Mouse (Mus musculus): ENCODE data around the gene Itsn1. TPM values are rescaled to one million over a fixed set of nuclear protein-coding genes. Genes with fewer than 3 reads are reported as not detected.
A peak's percentile ranks its signal among the peaks of the same experiment; 100 is the strongest.

The Itsn1 gene
- total and polyA plus RNA-seq, 2 experiments from 2014 or later: 11.9 to 64.7 TPM

GRCm38 (mm10) chr16:91837558-91838041 is 108.5 kb downstream of the Itsn1 start:
- no peak overlapping the region for H3K9ac ChIP-seq (replicated peaks; ENCODE audit: low read depth, low read length)
- DNase-seq (ENCODE audit: low spot score): no peak
- no peak for ATAC-seq (ENCODE audit: insufficient read depth, low read depth)
- no peaks in the 10 kb centered on the region for H3K9me3 ChIP-seq (replicated peaks; ENCODE audit: control insufficient read depth, low read length)
- H3K4me2 ChIP-seq (ENCODE audit: low read depth, low read length): no peak overlapping the region
- peaks cover 16% of the 10 kb centered on the region; the same call in 1 of the 2 replicates for H3K4me1 ChIP-seq (ENCODE audit: control insufficient read depth, insufficient read depth)
- 95% methylated on average over 4 of the region's 4 CpGs for WGBS
- H3K27me3 ChIP-seq (ENCODE audit: control insufficient read depth, insufficient read depth, low read length): no peaks in the 10 kb centered on the region
- H3K4me3 ChIP-seq (ENCODE audit: low read depth, low read length): no peak overlapping the region
- peaks cover 12% of the 10 kb centered on the region; the same call in 1 of the 2 replicates for H3K36me3 ChIP-seq (replicated peaks; ENCODE audit: control insufficient read depth, insufficient read depth, low read length)
- no peak overlapping the region for H3K27ac ChIP-seq (ENCODE audit: low read depth)
- TF ChIP-seq CTCF (IDR thresholded peaks at IDR 0.05; ENCODE audit: low read depth) (no peak), EP300 (IDR thresholded peaks at IDR 0.05; ENCODE audit: low read depth) (no peak)

GRCm38 (mm10) chr16:91838771-91839170 is 109.7 kb downstream of the Itsn1 start:
- H3K9me3 ChIP-seq (replicated peaks; ENCODE audit: control insufficient read depth, low read length): no peaks in the 10 kb centered on the region
- H3K4me3 ChIP-seq (ENCODE audit: low read depth, low read length): no peak overlapping the region
- H3K27me3 ChIP-seq (ENCODE audit: control insufficient read depth, insufficient read depth, low read length): no peaks in the 10 kb centered on the region
- ATAC-seq (ENCODE audit: insufficient read depth, low read depth) (no peak), DNase-seq (ENCODE audit: low spot score) (no peak)
- H3K4me2 ChIP-seq (ENCODE audit: low read depth, low read length): no peak overlapping the region
- peaks cover 16% of the 10 kb centered on the region; the same call in 1 of the 2 replicates for H3K4me1 ChIP-seq (ENCODE audit: control insufficient read depth, insufficient read depth)
- 82% methylated on average over 11 of the region's 11 CpGs for WGBS
- 0 out of 2 replicates have a peak, but pooled peaks have one; percentile 13 for TF ChIP-seq CTCF (IDR thresholded peaks at IDR 0.05; ENCODE audit: low read depth)
- TF ChIP-seq EP300 (IDR thresholded peaks at IDR 0.05; ENCODE audit: low read depth): no peak
- peaks cover 17% of the 10 kb centered on the region; the same call in 1 of the 2 replicates for H3K36me3 ChIP-seq (replicated peaks; ENCODE audit: control insufficient read depth, insufficient read depth, low read length)
- H3K27ac ChIP-seq (ENCODE audit: low read depth): no peak overlapping the region
- H3K9ac ChIP-seq (replicated peaks; ENCODE audit: low read depth, low read length): no peak overlapping the region

- no peak overlapping the region for H3K4me3 ChIP-seq (ENCODE audit: low read depth, low read length)
- ATAC-seq (ENCODE audit: insufficient read depth, low read depth) (no peak), DNase-seq (ENCODE audit: low spot score) (no peak)
- no peaks in the 10 kb centered on the region for H3K27me3 ChIP-seq (ENCODE audit: control insufficient read depth, insufficient read depth, low read length)
- H3K9ac ChIP-seq (replicated peaks; ENCODE audit: low read depth, low read length): no peak overlapping the region
- H3K9me3 ChIP-seq (replicated peaks; ENCODE audit: control insufficient read depth, low read length): no peaks in the 10 kb centered on the region
- H3K4me2 ChIP-seq (ENCODE audit: low read depth, low read length): no peak overlapping the region
- TF ChIP-seq EP300 (IDR thresholded peaks at IDR 0.05; ENCODE audit: low read depth) (no peak), CTCF (IDR thresholded peaks at IDR 0.05; ENCODE audit: low read depth) (no peak)
- peaks cover 18% of the 10 kb centered on the region; the same call in 1 of the 2 replicates for H3K36me3 ChIP-seq (replicated peaks; ENCODE audit: control insufficient read depth, insufficient read depth, low read length)
- 52% methylated on average over 11 of the region's 11 CpGs for WGBS
- H3K4me1 ChIP-seq (ENCODE audit: control insufficient read depth, insufficient read depth): peaks cover 16% of the 10 kb centered on the region; the same call in 1 of the 2 replicates
- H3K27ac ChIP-seq (ENCODE audit: low read depth): no peak overlapping the region
Measured at GRCm38 (mm10) chr16:91839462-91839861, 110.4 kb downstream of the Itsn1 start.

GRCm38 (mm10) chr16:91841026-91841630 is 112.0 kb downstream of the Itsn1 start:
- WGBS: 43% methylated on average over 14 of the region's 14 CpGs
- ATAC-seq (ENCODE audit: insufficient read depth, low read depth) (peak; percentile 70), DNase-seq (ENCODE audit: low spot score) (peak; percentile 57)
- Histone ChIP-seq H3K36me3 (replicated peaks; ENCODE audit: control insufficient read depth, insufficient read depth, low read length) (peaks cover 18% of the 10 kb centered on the region; the same call in 1 of the 2 replicates), H3K4me3 (ENCODE audit: low read depth, low read length) (no peak overlapping the region), H3K4me1 (ENCODE audit: control insufficient read depth, insufficient read depth) (peaks cover 21% of the 10 kb centered on the region; the same call in 1 of the 2 replicates), H3K27me3 (ENCODE audit: control insufficient read depth, insufficient read depth, low read length) (no peaks in the 10 kb centered on the region), H3K9ac (replicated peaks; ENCODE audit: low read depth, low read length) (no peak overlapping the region), H3K4me2 (ENCODE audit: low read depth, low read length) (peak overlapping the region; percentile 6; the same call in 1 of the 2 replicates), H3K9me3 (replicated peaks; ENCODE audit: control insufficient read depth, low read length) (no peaks in the 10 kb centered on the region), H3K27ac (ENCODE audit: low read depth) (peak overlapping the region; percentile 57)
- TF ChIP-seq CTCF (IDR thresholded peaks at IDR 0.05; ENCODE audit: low read depth) (peak; percentile 8; the same call in 1 of the 2 replicates), EP300 (IDR thresholded peaks at IDR 0.05; ENCODE audit: low read depth) (no peak)

- H3K4me1 ChIP-seq (ENCODE audit: control insufficient read depth, insufficient read depth): peaks cover 36% of the 10 kb centered on the region
- H3K4me2 ChIP-seq (ENCODE audit: low read depth, low read length): no peak overlapping the region
- DNase-seq (ENCODE audit: low spot score) (peak; percentile 71), ATAC-seq (ENCODE audit: insufficient read depth, low read depth) (peak; percentile 50)
- peak overlapping the region; percentile 80 for H3K27ac ChIP-seq (ENCODE audit: low read depth)
- TF ChIP-seq EP300 (IDR thresholded peaks at IDR 0.05; ENCODE audit: low read depth) (peak; percentile 43; the same call in 1 of the 2 replicates), CTCF (IDR thresholded peaks at IDR 0.05; ENCODE audit: low read depth) (no peak)
- no peaks in the 10 kb centered on the region for H3K27me3 ChIP-seq (ENCODE audit: control insufficient read depth, insufficient read depth, low read length)
- 21% methylated on average over 10 of the region's 10 CpGs for WGBS
- H3K9ac ChIP-seq (replicated peaks; ENCODE audit: low read depth, low read length): no peak overlapping the region
- H3K4me3 ChIP-seq (ENCODE audit: low read depth, low read length): no peak overlapping the region
- peaks cover 23% of the 10 kb centered on the region for H3K36me3 ChIP-seq (replicated peaks; ENCODE audit: control insufficient read depth, insufficient read depth, low read length)
- no peaks in the 10 kb centered on the region for H3K9me3 ChIP-seq (replicated peaks; ENCODE audit: control insufficient read depth, low read length)
Measured at GRCm38 (mm10) chr16:91846089-91846741, 117.1 kb downstream of the Itsn1 start.

All from heart, postnatal 0 days (tissue).